Mouse (Mus musculus) CH12.LX (cell line): ENCODE data around the gene Ces2h.
A peak's percentile ranks its signal among the peaks of the same experiment; 100 is the strongest.

ENCODE experiments used
- CHD2 ChIP-seq: IDR thresholded peaks from 2 replicates; pipeline ENCODE4 v1.6.1; 2011; ENCODE audit warnings: low read length, improper control_type of control experiment
- CTCF ChIP-seq, 2 experiments: IDR thresholded peaks in 1 of 2; conservative IDR thresholded peaks in 1 of 2; 2 replicates each; pipeline ENCODE4 v1.5.1; 2011 to 2012; ENCODE audit warnings: low read depth in 2 of 2, low read length in 2 of 2, improper control_type of control experiment in 1 of 2, inconsistent platforms in 1 of 2, mild to moderate bottlenecking in 1 of 2, moderate library complexity in 1 of 2
- EP300 ChIP-seq: IDR thresholded peaks from 2 replicates; pipeline ENCODE4 v1.6.1; 2011; ENCODE audit warnings: low read length, improper control_type of control experiment
- HCFC1 ChIP-seq: IDR thresholded peaks from 2 replicates; pipeline ENCODE4 v1.6.1; 2012; ENCODE audit warnings: low read depth, mild to moderate bottlenecking, inconsistent platforms, low read length, improper control_type of control experiment
- MAX ChIP-seq: IDR thresholded peaks from 2 replicates; pipeline ENCODE4 v1.6.1; 2011; ENCODE audit warnings: low read length, improper control_type of control experiment
- POLR2A ChIP-seq: IDR thresholded peaks from 2 replicates; pipeline ENCODE4 v1.6.1; 2011; ENCODE audit warnings: low read depth, mild to moderate bottlenecking, improper control_type of control experiment, low read length

DNA sequence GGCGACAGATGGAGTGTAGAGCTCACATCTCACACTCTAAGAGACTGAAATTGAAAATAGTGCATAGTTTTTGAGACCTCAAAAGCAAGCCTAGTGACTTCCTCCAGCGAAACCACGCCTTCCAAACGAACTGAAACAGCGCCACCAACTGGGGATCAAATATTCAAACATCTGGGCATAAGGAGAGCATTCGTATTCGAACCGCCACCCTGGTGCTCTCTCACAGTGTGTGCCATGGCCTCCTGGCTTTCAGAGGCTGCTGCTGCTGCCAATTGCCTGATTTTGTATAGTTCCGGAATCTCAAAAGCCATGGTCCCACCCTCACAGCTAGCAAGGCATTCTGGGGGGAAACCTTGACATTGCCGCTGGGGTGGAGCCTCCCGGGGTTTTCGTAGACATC lies 10.5 kb downstream of the Ces2h start:
- TF ChIP-seq EP300 (no peak), POLR2A (no peak), HCFC1 (no peak), MAX (no peak), CTCF (conservative IDR thresholded peaks at IDR 0.05 in 1 of 2, IDR thresholded peaks at IDR 0.05 in 1 of 2; ENCODE audit: low read depth in 2 of 2, low read length in 2 of 2) (peak in 1 of 2 experiments; percentile 67; a peak in 2 of 4 replicates), CHD2 (no peak)
